Mouse (Mus musculus) kidney, adult 2 months (tissue): ENCODE measurements around the gene Cyb5b.

Experiments
- CTCF ChIP-seq: fragments of 200-500 bp; conservative IDR thresholded peaks from 2 replicates; pipeline ENCODE4 v1.5.1; 2011; ENCODE audit warnings: low read depth, mild to moderate bottlenecking, control low read depth, low read length, moderate library complexity, mixed read lengths; ENCODE audit not compliant: insufficient read depth, insufficient read length
- POLR2A ChIP-seq: fragments of 200-500 bp; IDR thresholded peaks from one replicate; pipeline ENCODE4 v1.6.1; 2011; ENCODE audit warnings: low read depth, low read length, control low read depth

- no peak for TF ChIP-seq CTCF
- TF ChIP-seq POLR2A: no peak
Observed at GRCm38 (mm10) chr8:107130028-107130427, 20.4 kb upstream of the Cyb5b start.
